Mouse (Mus musculus): Measurements from ENCODE around the gene Fxyd4.

Gene Fxyd4

GRCm38 (mm10) chr6:117918043-117918442 lies 19.4 kb downstream of the Fxyd4 start:
- DNase-seq (ENCODE audit: low read depth, low spot score): no peak

GRCm38 (mm10) chr6:117917576-117917975 lies 19.9 kb downstream of the Fxyd4 start:
- no peak for DNase-seq (ENCODE audit: low read depth, low spot score)

DNA sequence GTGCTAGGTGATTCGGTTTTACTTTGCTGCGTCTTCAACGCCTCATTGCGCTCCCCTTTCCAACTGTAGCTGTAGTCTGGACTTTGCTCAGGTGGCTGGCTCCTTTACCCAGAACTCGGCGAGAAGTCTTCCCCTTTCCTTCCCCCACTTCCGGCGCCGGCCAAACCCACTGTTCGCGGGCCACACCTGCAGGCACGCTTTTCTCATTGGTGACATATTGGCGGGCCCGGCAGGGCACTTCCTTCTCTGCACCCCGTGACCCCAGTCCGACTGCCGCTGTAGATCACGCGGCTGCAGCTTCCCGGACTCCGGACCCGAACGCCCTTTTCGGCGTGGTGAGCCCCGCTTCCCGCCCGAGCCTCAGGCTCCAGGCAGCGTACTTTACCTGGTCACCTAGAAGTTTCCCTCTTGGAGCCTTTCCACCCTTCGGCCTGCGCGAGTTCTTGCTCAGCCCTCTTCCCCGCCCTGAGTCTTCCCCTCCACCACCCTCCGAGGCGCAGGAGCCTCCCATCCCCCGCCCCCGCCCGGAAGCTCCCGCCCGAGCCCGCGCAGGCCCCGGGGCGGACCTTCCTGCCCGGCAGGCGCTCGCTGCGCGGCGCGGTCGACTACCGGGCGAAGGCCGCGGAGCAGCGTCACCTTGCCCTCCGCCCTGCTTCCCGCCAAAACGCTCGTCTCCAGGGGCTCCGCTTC lies 20.6 kb downstream of the Fxyd4 start:
- DNase-seq (ENCODE audit: low read depth, low spot score): no peak

DNA sequence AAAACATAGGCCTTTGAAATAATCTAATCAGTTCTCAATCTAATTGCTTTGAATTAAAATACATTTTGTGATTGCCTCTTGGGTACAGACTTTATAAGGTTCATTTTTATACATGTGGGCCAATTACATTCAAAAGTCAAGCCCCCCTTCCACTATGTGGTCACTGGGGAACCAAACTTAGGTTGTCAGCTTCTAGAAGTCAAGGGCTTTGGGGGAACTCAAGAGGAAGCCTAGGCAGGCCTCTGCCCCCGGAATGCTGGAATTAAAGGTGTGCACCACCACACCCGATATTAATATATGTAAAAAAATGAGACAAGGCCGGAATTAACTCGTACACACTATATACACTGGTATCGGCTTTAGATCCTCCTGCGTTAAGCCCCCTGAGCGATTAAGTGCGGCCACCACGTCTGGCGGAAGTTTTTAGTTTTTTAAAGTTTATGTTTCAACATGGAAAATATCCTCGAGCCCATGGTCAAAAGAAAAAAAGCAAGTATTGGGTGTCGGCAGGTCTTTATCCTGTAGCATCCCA lies 21.2 kb downstream of the Fxyd4 start:
- DNase-seq (ENCODE audit: low read depth, low spot score): no peak

DNA sequence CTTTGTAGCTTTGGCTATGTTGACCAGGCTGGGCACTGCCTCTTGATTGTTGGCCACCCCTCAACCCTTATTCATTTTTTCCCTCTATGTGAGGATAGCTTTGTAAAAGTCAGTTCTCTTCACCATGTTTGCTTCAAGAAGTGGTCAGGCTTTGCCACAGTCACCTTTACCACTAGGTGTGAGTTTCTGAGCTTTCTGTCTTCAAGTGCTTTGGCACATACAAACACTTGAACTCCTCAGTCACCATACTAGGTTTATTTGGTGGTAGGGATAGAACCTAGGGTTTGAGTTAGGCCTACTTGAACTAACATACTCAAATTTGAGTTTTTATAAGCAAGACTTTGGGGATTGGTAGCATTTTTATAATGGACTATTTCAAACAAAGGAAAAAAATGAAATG lies 23.0 kb downstream of the Fxyd4 start:
- no peak for DNase-seq (ENCODE audit: low read depth, low spot score)

GRCm38 (mm10) chr6:117910120-117910661 lies 27.3 kb downstream of the Fxyd4 start:
- DNase-seq (ENCODE audit: low read depth, low spot score): no peak

DNA sequence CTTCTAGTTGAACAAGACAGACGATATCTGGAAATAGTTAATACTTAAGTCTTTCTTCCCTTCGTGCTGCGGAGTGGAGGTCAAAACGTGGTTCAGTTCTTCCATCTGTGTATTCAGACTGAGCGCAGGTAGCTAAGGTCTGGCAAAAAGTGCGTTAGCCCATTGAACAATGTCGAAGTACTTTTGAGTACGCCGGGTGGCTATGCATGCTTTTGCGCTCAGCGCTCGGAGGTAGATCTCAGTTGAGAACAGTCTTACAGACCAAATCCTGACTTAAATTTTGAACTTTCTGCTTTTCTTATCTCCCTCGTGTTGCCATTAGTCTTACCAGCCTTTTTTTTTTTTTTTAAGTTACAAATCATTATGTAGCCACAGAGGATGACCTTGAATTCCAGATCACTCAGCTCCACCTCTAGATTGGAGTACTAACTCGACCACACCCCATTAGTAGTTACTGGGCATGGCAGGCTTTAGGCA lies 29.0 kb downstream of the Fxyd4 start:
- DNase-seq (ENCODE audit: low read depth, low spot score): no peak

GRCm38 (mm10) chr6:117907979-117908355 lies 29.5 kb downstream of the Fxyd4 start:
- no peak for DNase-seq (ENCODE audit: low read depth, low spot score)

- DNase-seq (ENCODE audit: low read depth, low spot score): no peak
Measured at GRCm38 (mm10) chr6:117907301-117907978, 30.1 kb downstream of the Fxyd4 start.

GRCm38 (mm10) chr6:117906590-117907271 lies 30.8 kb downstream of the Fxyd4 start:
- peak; percentile 96 for DNase-seq (ENCODE audit: low read depth, low spot score)

DNA sequence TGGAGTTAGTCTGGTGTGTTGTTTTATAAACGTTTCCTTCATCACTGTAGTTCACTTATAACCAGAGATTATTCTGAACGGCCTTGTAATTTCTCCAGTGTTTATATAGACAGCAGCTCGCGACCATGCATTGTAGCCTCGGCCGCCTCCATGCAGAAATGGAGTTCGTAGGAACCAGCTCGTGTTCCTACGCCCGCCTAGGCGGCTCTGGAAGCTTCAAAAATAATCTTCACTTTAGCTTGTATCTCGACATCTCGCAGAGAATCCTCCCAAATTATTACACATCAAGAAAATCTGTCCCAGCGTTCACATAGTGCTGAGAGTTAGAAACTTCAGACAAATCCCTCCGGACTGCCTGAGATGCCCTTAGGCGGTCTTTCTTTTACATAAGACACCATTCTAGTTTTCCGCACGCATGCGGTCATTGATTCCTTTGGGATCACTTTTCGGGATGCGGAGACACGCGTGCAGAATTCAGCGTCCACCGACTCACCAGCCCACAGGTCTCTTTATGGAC lies 31.4 kb downstream of the Fxyd4 start:
- peak; percentile 45 for DNase-seq (ENCODE audit: low read depth, low spot score)

GRCm38 (mm10) chr6:117905260-117905930 lies 32.1 kb downstream of the Fxyd4 start:
- no peak for DNase-seq (ENCODE audit: low read depth, low spot score)

GRCm38 (mm10) chr6:117903836-117904235 lies 33.7 kb downstream of the Fxyd4 start:
- DNase-seq (ENCODE audit: low read depth, low spot score): no peak

DNA sequence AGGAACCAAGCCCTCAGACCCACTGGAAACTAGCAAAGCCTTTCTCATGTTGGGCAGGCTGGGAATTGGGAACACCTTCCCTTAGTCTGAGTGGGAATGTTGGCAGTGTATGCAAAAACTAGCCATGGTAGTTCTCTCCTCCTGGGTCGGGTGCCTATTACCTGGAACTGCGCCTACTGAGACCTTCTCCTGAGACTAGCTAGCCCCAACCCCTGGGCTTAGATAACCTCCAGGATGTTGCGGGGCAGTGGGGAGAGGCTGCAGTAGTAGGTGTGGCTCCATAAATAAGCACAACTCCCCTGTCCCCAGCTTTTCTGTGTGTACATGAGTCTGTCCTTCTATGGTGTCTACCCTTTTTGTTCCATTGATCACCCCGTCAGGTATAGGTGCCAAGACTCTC lies 34.9 kb downstream of the Fxyd4 start:
- no peak for DNase-seq (ENCODE audit: low read depth, low spot score)

DNA sequence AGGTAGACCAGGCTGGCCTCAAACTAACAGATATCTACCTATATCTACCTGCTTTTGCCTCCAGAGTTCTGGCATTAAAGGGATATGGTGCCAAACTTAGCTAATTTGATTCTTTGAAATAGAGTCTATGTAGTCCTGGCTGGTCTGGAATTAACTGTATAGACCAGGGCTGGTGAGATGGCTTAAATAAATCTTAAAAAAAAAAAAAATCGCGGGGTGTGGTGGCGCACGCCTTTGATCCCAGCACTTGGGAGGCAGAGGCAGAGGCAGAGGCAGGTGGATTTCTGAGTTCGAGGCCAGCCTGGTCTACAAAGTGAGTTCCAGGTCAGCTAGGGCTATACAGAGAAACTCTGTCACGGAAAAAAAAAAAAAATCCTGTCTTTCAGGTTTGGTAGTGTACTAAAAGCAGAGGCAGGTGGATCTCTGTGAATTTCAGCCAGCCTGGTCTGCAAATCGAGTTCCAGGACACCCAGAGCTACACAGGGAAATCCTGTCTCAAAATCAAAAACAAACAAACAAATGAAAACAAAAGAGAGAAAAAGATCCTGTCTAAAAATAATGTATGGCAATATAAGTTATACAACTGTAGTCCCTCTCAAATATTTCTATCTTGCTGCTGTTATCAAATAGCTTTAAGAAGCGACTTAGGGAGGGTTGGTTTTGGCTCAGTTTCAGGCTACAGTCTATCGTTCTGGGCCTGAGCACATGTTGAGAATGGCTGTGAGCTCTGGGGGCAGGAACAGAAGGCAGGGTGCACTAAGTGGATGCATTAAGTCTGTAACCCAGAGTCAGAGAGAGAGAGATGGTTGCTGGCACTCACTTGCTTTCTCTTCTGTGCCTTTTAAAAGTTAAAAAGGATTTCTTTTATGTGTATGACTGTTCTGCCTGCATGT lies 35.7 kb downstream of the Fxyd4 start:
- no peak for DNase-seq (ENCODE audit: low read depth, low spot score)

GRCm38 (mm10) chr6:117900126-117901080 lies 37.1 kb downstream of the Fxyd4 start, which contains the start of gene Hnrnpf:
Gene Hnrnpf (plus strand): TSS chr6:117900324.
- DNase-seq (ENCODE audit: low read depth, low spot score): no peak

GRCm38 (mm10) chr6:117897800-117898199 lies 39.7 kb downstream of the Fxyd4 start:
- DNase-seq (ENCODE audit: low read depth, low spot score): no peak

DNA sequence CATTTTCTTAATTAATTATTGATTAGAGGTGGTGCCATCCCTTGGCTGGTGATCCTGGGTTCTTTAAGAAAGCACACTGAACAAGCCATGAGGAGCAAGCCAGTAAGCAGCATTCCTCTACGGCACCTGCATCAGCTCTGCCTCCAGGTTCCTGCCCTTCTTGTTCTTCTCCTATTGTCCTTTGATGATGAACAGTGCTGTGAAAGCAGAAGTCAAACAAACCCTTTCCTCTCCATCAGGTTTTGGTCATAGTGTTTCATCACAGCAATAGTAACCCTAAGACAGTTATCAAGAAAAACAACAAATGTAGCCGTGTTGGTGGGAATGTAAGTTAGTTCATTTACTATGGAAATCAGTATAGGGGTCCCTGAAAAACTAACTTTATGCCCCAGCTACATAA lies 44.1 kb downstream of the Fxyd4 start:
- no peak for DNase-seq (ENCODE audit: low read depth, low spot score)

GRCm38 (mm10) chr6:117892386-117892785 lies 45.1 kb downstream of the Fxyd4 start:
- no peak for DNase-seq (ENCODE audit: low read depth, low spot score)
